Mouse (Mus musculus): ENCODE data around the gene Ncdn.

The Ncdn gene

DNA sequence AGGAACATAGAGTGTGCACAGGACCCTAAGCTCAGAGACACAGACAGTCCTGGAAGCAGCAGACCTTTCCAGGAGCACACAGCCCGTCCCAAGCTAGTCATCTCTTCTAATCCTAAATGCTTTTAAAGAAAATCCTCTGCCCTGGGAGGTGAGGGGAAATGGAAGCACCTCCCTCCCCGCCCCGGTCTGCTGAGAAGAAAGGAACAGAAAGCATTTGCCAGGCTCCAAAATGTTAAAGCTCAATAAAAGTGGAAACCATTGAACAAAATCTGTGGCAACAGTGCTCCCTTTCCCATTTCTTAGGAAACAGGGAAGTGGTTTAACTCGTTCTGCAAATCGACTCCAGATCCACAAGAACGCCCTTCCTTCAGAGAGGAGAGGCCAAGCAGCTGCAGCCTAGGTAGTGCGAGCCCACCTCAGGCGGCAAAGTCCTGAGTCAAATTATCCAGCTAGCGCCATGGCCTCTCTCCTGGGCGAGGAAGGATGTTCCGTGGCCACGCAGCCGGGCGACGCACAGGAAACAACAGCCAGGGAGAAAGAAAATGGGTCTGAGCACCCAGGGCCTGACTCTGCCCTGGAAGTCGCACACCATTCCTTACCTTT, 19.1 kb downstream of the Ncdn start:
- in situ Hi-C loops (cut with MseI, MboI): loop anchor here in 1 of 2 experiments (25.0 kb wide), 1 partner anchor 122 kb away; the partner anchor contains the start of gene 5730409E04Rik

DNA sequence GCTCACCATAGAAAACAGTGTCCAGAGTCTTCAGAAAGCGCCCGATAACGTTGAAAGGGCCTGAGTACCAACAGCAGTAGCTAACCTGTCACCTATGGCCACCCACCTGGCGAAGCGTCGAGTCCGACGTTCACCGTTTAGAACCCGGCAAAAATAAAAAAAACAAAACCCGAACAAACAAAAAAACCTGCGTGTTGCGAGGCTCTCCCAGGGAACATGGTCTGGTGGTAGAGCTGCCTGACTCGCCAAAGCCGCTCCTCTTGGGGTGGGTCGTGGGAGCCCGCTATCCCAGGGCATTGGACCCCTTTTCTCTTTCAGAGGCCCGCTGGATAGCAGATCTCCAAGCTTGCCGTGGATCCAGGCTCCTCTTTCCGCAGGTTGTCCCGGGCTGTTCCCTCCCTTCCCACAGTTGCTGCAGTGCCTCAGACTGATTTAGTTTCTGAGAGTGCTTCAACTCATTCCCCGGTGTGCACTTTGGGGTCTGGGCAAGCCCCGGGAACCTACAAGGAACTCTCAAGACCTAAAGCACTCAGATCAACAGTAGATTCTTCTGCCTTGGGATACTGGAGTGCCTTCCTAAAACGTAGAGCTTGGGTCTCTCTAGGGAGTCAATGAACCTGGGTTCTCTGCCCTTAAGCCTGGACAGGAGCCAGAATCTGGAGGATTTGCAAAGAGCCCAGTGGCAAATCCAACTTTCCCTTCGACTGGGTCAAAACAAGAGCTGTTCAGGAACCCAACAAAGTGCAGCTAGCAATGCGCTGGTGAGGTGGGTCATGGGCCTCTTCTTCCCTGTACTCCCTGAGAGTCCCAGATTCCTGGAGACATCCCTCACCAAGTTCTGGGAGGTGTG, 20.5 kb downstream of the Ncdn start:
- in situ Hi-C loops (cut with MseI, MboI): loop anchor here in 1 of 2 experiments (25.0 kb wide), 1 partner anchor 120 kb away; the partner anchor contains the start of gene 5730409E04Rik

GRCm38 (mm10) chr4:126732111-126732510, 21.1 kb downstream of the Ncdn start:
- in situ Hi-C loops (cut with MseI, MboI): loop anchor here in 1 of 2 experiments (25.0 kb wide), 1 partner anchor 120 kb away; the partner anchor contains the start of gene 5730409E04Rik

- in situ Hi-C loops (cut with MseI, MboI): no loop called here
Observed at GRCm38 (mm10) chr4:126707439-126707826, 45.8 kb downstream of the Ncdn start.

GRCm38 (mm10) chr4:126706630-126707438, 46.4 kb downstream of the Ncdn start:
- in situ Hi-C loops (cut with MseI, MboI): no loop called here

DNA sequence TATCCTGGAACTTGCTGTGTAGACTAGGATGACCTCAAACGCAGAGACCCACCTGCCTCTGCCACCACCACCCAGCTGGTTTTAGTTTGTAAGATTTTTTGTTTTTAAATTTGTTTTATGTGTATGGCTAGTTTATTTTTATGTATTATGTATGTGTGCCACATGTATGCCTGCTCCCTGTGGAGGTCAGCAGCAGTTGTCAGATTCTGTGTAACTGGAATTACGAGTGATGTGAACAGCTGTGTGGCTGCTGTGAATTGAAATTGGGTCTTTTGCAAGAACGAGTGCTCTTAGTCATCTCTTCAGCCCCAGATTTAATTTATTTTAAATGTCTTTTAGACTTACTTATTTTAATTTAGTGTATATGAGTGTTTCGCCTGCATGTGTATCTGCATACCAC, 56.3 kb downstream of the Ncdn start:
- in situ Hi-C loops (cut with MseI, MboI): no loop called here

Measured in mouse trophoblast stem cell (cell line).